Mouse (Mus musculus) heart, embryonic 14.5 days (tissue): ENCODE results near the gene Alg14. TPM values are rescaled to one million over a fixed set of nuclear protein-coding genes. Genes with fewer than 3 reads are reported as not detected.

Source experiments
- ATAC-seq: fragments of 200-750 bp; cut with Nextera tagmentation; 2 replicates; pipeline ENCODE4 v1.8.0; 2017; ENCODE audit warnings: low read depth, moderate TSS enrichment; ENCODE audit not compliant: insufficient number of reproducible peaks, insufficient read depth, low FRiP score
- H3K27ac ChIP-seq, 2 experiments: fragments of 200-500 bp in 1 of 2; fragments of 300-500 bp in 1 of 2; sonication (generic) in 1 of 2; replicated peaks in 1 of 2; 2 replicates each; pipeline ENCODE4 v1.5.1; 2012 to 2014; ENCODE audit warnings: low read depth in 2 of 2, low read length in 2 of 2, control low read depth in 1 of 2, mild to moderate bottlenecking in 1 of 2, mixed read lengths in 1 of 2; ENCODE audit not compliant: control insufficient read depth in 1 of 2, insufficient read depth in 1 of 2
- H3K27me3 ChIP-seq: fragments of 300-500 bp; sonication (generic); 2 replicates; pipeline ENCODE4 v1.6.1; 2014; ENCODE audit warnings: mild to moderate bottlenecking, low read length, control low read depth; ENCODE audit not compliant: control insufficient read depth, insufficient read depth
- H3K36me3 ChIP-seq: fragments of 300-500 bp; sonication (generic); 2 replicates; pipeline ENCODE4 v1.6.1; 2014; ENCODE audit warnings: mild to moderate bottlenecking, control low read depth, low read length, mixed read lengths; ENCODE audit not compliant: control insufficient read depth, insufficient read depth
- H3K4me1 ChIP-seq, 2 experiments: fragments of 200-500 bp in 1 of 2; fragments of 300-500 bp in 1 of 2; sonication (generic) in 1 of 2; 2 replicates each; pipeline ENCODE4 v1.6.1; 2012 to 2014; ENCODE audit warnings: low read length in 2 of 2, control low read depth in 1 of 2, mixed read lengths in 1 of 2; ENCODE audit not compliant: control insufficient read depth in 2 of 2, insufficient read depth in 2 of 2
- H3K4me2 ChIP-seq: fragments of 300-500 bp; sonication (generic); 2 replicates; pipeline ENCODE4 v1.6.1; 2014; ENCODE audit warnings: mild to moderate bottlenecking, low read length
- H3K4me3 ChIP-seq, 2 experiments: fragments of 200-500 bp in 1 of 2; fragments of 300-500 bp in 1 of 2; sonication (generic) in 1 of 2; 2 replicates each; pipeline ENCODE4 v1.5.1; 2012 to 2014; ENCODE audit warnings: low read length in 2 of 2, mild to moderate bottlenecking in 2 of 2, control low read depth in 1 of 2, low read depth in 1 of 2, moderate library complexity in 1 of 2; ENCODE audit not compliant: control insufficient read depth in 1 of 2, insufficient read depth in 1 of 2
- H3K9ac ChIP-seq: fragments of 300-500 bp; sonication (generic); 2 replicates; pipeline ENCODE4 v1.6.1; 2014; ENCODE audit warnings: mild to moderate bottlenecking, low read length
- H3K9me3 ChIP-seq: fragments of 300-500 bp; sonication (generic); 2 replicates; pipeline ENCODE4 v1.6.1; 2016; ENCODE audit warnings: low read length, control low read depth; ENCODE audit not compliant: control insufficient read depth
- WGBS: fragments of 180-500 bp; shearing (Covaris S2); extraction: QIAGEN DNeasy Blood & Tissue Kit; methylation state at CpG from one replicate; pipeline ENCODE4 v1.1.7; 2014; 5-methylcytosine and 5-hydroxymethylcytosine counted together
- polyA plus RNA-seq: library from polyadenylated mRNA; unstranded; fragments of >200 nt; fragmentation: Nextera tagmentation; extraction: Ambion mirVana; gene quantifications from 2 replicates; pipeline ENCODE4 v1.2.1, GENCODE M21; 2014

Gene Alg14
- polyA plus RNA-seq, 1 experiment from 2014 or later: 41.9 TPM

GRCm38 (mm10) chr3:121397007-121397406 lies 105.4 kb downstream of the Alg14 start:
- Histone ChIP-seq H3K27ac (no peak overlapping the region), H3K27me3 (no peaks in the 10 kb centered on the region), H3K4me1 (peaks cover 2 to 3% of the 10 kb centered on the region in 2 experiments; a peak in 2 of 4 replicates), H3K36me3 (no peaks in the 10 kb centered on the region), H3K9ac (no peak overlapping the region), H3K4me2 (no peak overlapping the region), H3K4me3 (no peak overlapping the region), H3K9me3 (no peaks in the 10 kb centered on the region)
- no peak for ATAC-seq
- 77% methylated on average over 6 of the region's 6 CpGs for WGBS

- WGBS: 77% methylated on average over 4 of the region's 4 CpGs
Measured at GRCm38 (mm10) chr3:121401384-121401783, 109.8 kb downstream of the Alg14 start.

GRCm38 (mm10) chr3:121402096-121402495 lies 110.5 kb downstream of the Alg14 start:
- no peak for ATAC-seq
- Histone ChIP-seq H3K4me3 (no peak overlapping the region), H3K36me3 (no peaks in the 10 kb centered on the region), H3K27ac (no peak overlapping the region), H3K9ac (no peak overlapping the region), H3K4me2 (no peak overlapping the region), H3K4me1 (no peaks in the 10 kb centered on the region), H3K27me3 (no peaks in the 10 kb centered on the region), H3K9me3 (no peaks in the 10 kb centered on the region)
- WGBS: 83% methylated on average over 6 of the region's 6 CpGs

More at GRCm38 (mm10) chr3:121401384-121401783, 109.8 kb downstream of the Alg14 start:
- H3K27ac ChIP-seq: no peak overlapping the region
- H3K9me3 ChIP-seq: no peaks in the 10 kb centered on the region
- H3K4me1 ChIP-seq: no peaks in the 10 kb centered on the region
- ATAC-seq: no peak
- H3K4me3 ChIP-seq: no peak overlapping the region
- no peaks in the 10 kb centered on the region for H3K27me3 ChIP-seq
- H3K4me2 ChIP-seq: no peak overlapping the region
- H3K36me3 ChIP-seq: no peaks in the 10 kb centered on the region
- no peak overlapping the region for H3K9ac ChIP-seq

GRCm38 (mm10) chr3:121403449-121403848 lies 111.9 kb downstream of the Alg14 start:
- Histone ChIP-seq H3K9me3 (no peaks in the 10 kb centered on the region), H3K4me1 (peaks cover 0 to 4% of the 10 kb centered on the region in 2 experiments; a peak in 1 of 4 replicates), H3K27ac (no peak overlapping the region), H3K9ac (no peak overlapping the region), H3K27me3 (no peaks in the 10 kb centered on the region), H3K4me3 (no peak overlapping the region), H3K36me3 (no peaks in the 10 kb centered on the region), H3K4me2 (no peak overlapping the region)
- 46% methylated on average over 5 of the region's 5 CpGs for WGBS
- no peak for ATAC-seq

GRCm38 (mm10) chr3:121405101-121405500 lies 113.5 kb downstream of the Alg14 start:
- H3K36me3 ChIP-seq: no peaks in the 10 kb centered on the region
- no peak overlapping the region for H3K9ac ChIP-seq
- H3K27ac ChIP-seq: no peak overlapping the region
- no peak overlapping the region for H3K4me2 ChIP-seq
- no peaks in the 10 kb centered on the region for H3K9me3 ChIP-seq
- ATAC-seq: no peak
- H3K27me3 ChIP-seq: no peaks in the 10 kb centered on the region
- H3K4me1 ChIP-seq: peaks cover 0 to 4% of the 10 kb centered on the region in 2 experiments; a peak in 1 of 4 replicates
- WGBS: 67% methylated on average over 5 of the region's 5 CpGs
- no peak overlapping the region for H3K4me3 ChIP-seq

GRCm38 (mm10) chr3:121407417-121407816 lies 115.8 kb downstream of the Alg14 start:
- Histone ChIP-seq H3K36me3 (no peaks in the 10 kb centered on the region), H3K4me1 (peaks cover 0 to 4% of the 10 kb centered on the region in 2 experiments; a peak in 1 of 4 replicates), H3K27me3 (no peaks in the 10 kb centered on the region), H3K27ac (no peak overlapping the region), H3K4me2 (no peak overlapping the region), H3K9me3 (no peaks in the 10 kb centered on the region), H3K4me3 (no peak overlapping the region), H3K9ac (no peak overlapping the region)
- no peak for ATAC-seq
- WGBS: 60% methylated on average over 9 of the region's 9 CpGs

- H3K9ac ChIP-seq: no peak overlapping the region
- no peak for ATAC-seq
- no peak overlapping the region for H3K4me2 ChIP-seq
- no peaks in the 10 kb centered on the region for H3K9me3 ChIP-seq
- H3K4me1 ChIP-seq: peaks cover 0 to 4% of the 10 kb centered on the region in 2 experiments; a peak in 1 of 4 replicates
- H3K27me3 ChIP-seq: no peaks in the 10 kb centered on the region
- no peak overlapping the region for H3K4me3 ChIP-seq
- no peak overlapping the region for H3K27ac ChIP-seq
- 90% methylated on average over 3 of the region's 3 CpGs for WGBS
- no peaks in the 10 kb centered on the region for H3K36me3 ChIP-seq
Measured at GRCm38 (mm10) chr3:121408386-121408785, 116.8 kb downstream of the Alg14 start.

- H3K9ac ChIP-seq: no peak overlapping the region
- WGBS: 52% methylated on average over 6 of the region's 6 CpGs
- no peak for ATAC-seq
- H3K27me3 ChIP-seq: no peaks in the 10 kb centered on the region
- H3K4me3 ChIP-seq: no peak overlapping the region
- H3K4me1 ChIP-seq: peaks cover 0 to 4% of the 10 kb centered on the region in 2 experiments; a peak in 1 of 4 replicates
- no peaks in the 10 kb centered on the region for H3K36me3 ChIP-seq
- H3K27ac ChIP-seq: no peak overlapping the region
- H3K9me3 ChIP-seq: no peaks in the 10 kb centered on the region
- no peak overlapping the region for H3K4me2 ChIP-seq
Measured at GRCm38 (mm10) chr3:121411450-121411849, 119.9 kb downstream of the Alg14 start.
